Mouse (Mus musculus) hindbrain, embryonic 16.5 days (tissue): ENCODE results near the gene Tbc1d25. TPM values are rescaled to one million over a fixed set of nuclear protein-coding genes. Genes with fewer than 3 reads are reported as not detected.

ENCODE experiments used
- ATAC-seq: fragments of 200-750 bp; cut with Nextera tagmentation; 2 replicates; pipeline ENCODE4 v1.8.0; 2017; ENCODE audit warnings: moderate TSS enrichment, moderate library complexity
- H3K27ac ChIP-seq: fragments of 300-500 bp; sonication (generic); 2 replicates; pipeline ENCODE4 v1.5.1; 2014; ENCODE audit warnings: low read depth, mild to moderate bottlenecking, control low read depth, low read length, moderate library complexity
- H3K27me3 ChIP-seq: fragments of 300-500 bp; sonication (generic); replicated peaks from 2 replicates; pipeline ENCODE4 v1.6.1; 2014; ENCODE audit warnings: low read length; ENCODE audit not compliant: control insufficient read depth, insufficient read depth
- H3K36me3 ChIP-seq: fragments of 300-500 bp; sonication (generic); 2 replicates; pipeline ENCODE4 v1.6.1; 2014; ENCODE audit warnings: mild to moderate bottlenecking, low read length, moderate library complexity, mixed read lengths; ENCODE audit not compliant: control insufficient read depth, insufficient read depth
- H3K4me1 ChIP-seq: fragments of 300-500 bp; sonication (generic); 2 replicates; pipeline ENCODE4 v1.6.1; 2014; ENCODE audit warnings: low read depth, low read length; ENCODE audit not compliant: control insufficient read depth, insufficient read depth
- H3K4me2 ChIP-seq: fragments of 300-500 bp; sonication (generic); 2 replicates; pipeline ENCODE4 v1.6.1; 2014; ENCODE audit warnings: mild to moderate bottlenecking, low read length, control low read depth, moderate library complexity
- H3K4me3 ChIP-seq: fragments of 300-500 bp; sonication (generic); 2 replicates; pipeline ENCODE4 v1.5.1; 2014; ENCODE audit warnings: mild to moderate bottlenecking, low read length, control low read depth, moderate library complexity
- H3K9ac ChIP-seq: fragments of 300-500 bp; sonication (generic); 2 replicates; pipeline ENCODE4 v1.6.1; 2014; ENCODE audit warnings: low read depth, mild to moderate bottlenecking, control low read depth, low read length, moderate library complexity
- H3K9me3 ChIP-seq: fragments of 300-500 bp; sonication (generic); 2 replicates; pipeline ENCODE4 v1.6.1; 2014; ENCODE audit warnings: mild to moderate bottlenecking, low read length, moderate library complexity; ENCODE audit not compliant: control insufficient read depth
- WGBS: fragments of 180-500 bp; shearing (Covaris S2); extraction: QIAGEN DNeasy Blood & Tissue Kit; methylation state at CpG from one replicate; pipeline ENCODE4 v1.1.7; 2014; 5-methylcytosine and 5-hydroxymethylcytosine counted together
- polyA plus RNA-seq: library from polyadenylated mRNA; unstranded; fragments of >200 nt; fragmentation: Nextera tagmentation; extraction: Ambion mirVana; gene quantifications from 2 replicates; pipeline ENCODE4 v1.2.1, GENCODE M21; 2015

Tbc1d25 gene
- polyA plus RNA-seq, 1 experiment from 2014 or later, result 23.2 TPM

- H3K4me2 ChIP-seq, result peak within 1 kb of the TSS; percentile 70
- 21% methylated on average over 58 of the region's 65 CpGs for WGBS
- H3K36me3 ChIP-seq, result peaks cover 14% of the 10 kb centered on the region; the same call in 1 of the 2 replicates
- peak within 1 kb of the TSS; percentile 78 for H3K9ac ChIP-seq
- H3K4me1 ChIP-seq, result peaks cover 10% of the 10 kb centered on the region
- H3K9me3 ChIP-seq, result no peaks in the 10 kb centered on the region
- H3K4me3 ChIP-seq, result peak within 1 kb of the TSS; percentile 61
- peak; percentile 94 for ATAC-seq
- peak within 1 kb of the TSS; percentile 95 for H3K27ac ChIP-seq
- no peaks in the 10 kb centered on the region for H3K27me3 ChIP-seq
Observed at GRCm38 (mm10) chrX:8145153-8145991, 30.6 kb downstream of the Tbc1d25 start, which contains the start of gene Rbm3. Gene Rbm3, minus strand, starts transcription at chrX:8145880.

DNA sequence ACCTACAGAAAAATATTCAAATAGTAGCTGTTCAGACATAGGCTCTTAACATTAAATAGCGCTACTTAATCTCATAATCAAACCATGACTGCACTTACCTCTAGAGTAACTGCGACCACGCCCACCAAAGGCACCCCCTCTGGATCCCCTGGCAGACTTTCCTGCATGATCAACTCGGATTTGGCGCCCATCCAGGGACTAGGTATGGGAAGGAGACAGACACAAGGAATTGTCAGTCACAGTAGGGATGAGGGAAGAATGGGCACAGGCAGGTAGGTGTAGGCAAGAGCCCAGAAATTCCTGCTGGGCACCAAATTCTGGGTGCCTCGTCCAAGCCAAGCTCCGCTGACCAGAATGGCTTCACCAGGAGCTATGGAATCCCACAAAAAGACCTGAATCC lies 32.2 kb downstream of the Tbc1d25 start:
- 68% methylated on average over 7 of the region's 7 CpGs for WGBS
- ATAC-seq, result no peak
- Histone ChIP-seq H3K9me3 (no peaks in the 10 kb centered on the region), H3K36me3 (peaks cover 14% of the 10 kb centered on the region; the same call in 1 of the 2 replicates), H3K4me2 (peak overlapping the region; percentile 70), H3K9ac (peak overlapping the region; percentile 52; the same call in 1 of the 2 replicates), H3K27ac (no peak overlapping the region), H3K4me3 (peak overlapping the region; percentile 61), H3K27me3 (no peaks in the 10 kb centered on the region), H3K4me1 (peaks cover 10% of the 10 kb centered on the region)

DNA sequence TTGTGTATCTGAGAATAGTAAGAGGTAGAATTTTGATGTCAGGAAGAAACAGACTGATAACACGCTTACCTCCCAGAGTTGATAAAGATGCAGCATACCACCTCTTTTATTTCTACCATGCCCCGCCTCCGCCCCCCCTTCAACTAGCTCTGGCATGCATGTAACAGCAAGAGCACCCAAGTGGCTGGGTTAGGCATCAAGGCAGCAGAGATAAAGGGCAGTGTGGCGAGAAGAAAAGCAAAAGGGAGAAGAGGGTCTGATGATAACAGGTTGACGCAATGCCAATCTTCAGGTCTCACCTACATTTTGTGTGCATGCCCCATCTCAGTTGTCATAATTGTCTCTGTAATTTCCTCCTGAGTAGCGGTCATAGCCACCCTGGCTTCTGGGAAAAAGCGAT lies 33.0 kb downstream of the Tbc1d25 start:
- Histone ChIP-seq H3K4me1 (peaks cover 10% of the 10 kb centered on the region), H3K9me3 (no peaks in the 10 kb centered on the region), H3K4me2 (no peak overlapping the region), H3K9ac (no peak overlapping the region), H3K4me3 (no peak overlapping the region), H3K27me3 (no peaks in the 10 kb centered on the region), H3K36me3 (peaks cover 14% of the 10 kb centered on the region; the same call in 1 of the 2 replicates), H3K27ac (no peak overlapping the region)
- WGBS, result 85% methylated on average over 7 of the region's 7 CpGs
- ATAC-seq, result no peak

GRCm38 (mm10) chrX:8141058-8141457 lies 34.9 kb downstream of the Tbc1d25 start:
- no peak for ATAC-seq
- H3K27me3 ChIP-seq, result no peaks in the 10 kb centered on the region
- H3K36me3 ChIP-seq, result peaks cover 14% of the 10 kb centered on the region; the same call in 1 of the 2 replicates
- H3K4me3 ChIP-seq, result no peak overlapping the region
- WGBS, result 79% methylated on average over 3 of the region's 3 CpGs
- H3K27ac ChIP-seq, result no peak overlapping the region
- H3K4me1 ChIP-seq, result peaks cover 10% of the 10 kb centered on the region
- no peak overlapping the region for H3K9ac ChIP-seq
- H3K4me2 ChIP-seq, result no peak overlapping the region
- no peaks in the 10 kb centered on the region for H3K9me3 ChIP-seq

GRCm38 (mm10) chrX:8140446-8140845 lies 35.5 kb downstream of the Tbc1d25 start:
- Histone ChIP-seq H3K4me3 (no peak overlapping the region), H3K4me2 (no peak overlapping the region), H3K36me3 (peaks cover 14% of the 10 kb centered on the region; the same call in 1 of the 2 replicates), H3K27ac (no peak overlapping the region), H3K27me3 (no peaks in the 10 kb centered on the region), H3K9me3 (no peaks in the 10 kb centered on the region), H3K9ac (no peak overlapping the region), H3K4me1 (peaks cover 10% of the 10 kb centered on the region)
- no peak for ATAC-seq
- 100% methylated on average over 2 of the region's 2 CpGs for WGBS

GRCm38 (mm10) chrX:8139480-8139879 lies 36.5 kb downstream of the Tbc1d25 start:
- Histone ChIP-seq H3K9me3 (no peaks in the 10 kb centered on the region), H3K27me3 (no peaks in the 10 kb centered on the region), H3K36me3 (peaks cover 14% of the 10 kb centered on the region; the same call in 1 of the 2 replicates), H3K4me2 (no peak overlapping the region), H3K9ac (no peak overlapping the region), H3K4me3 (no peak overlapping the region), H3K4me1 (peaks cover 9% of the 10 kb centered on the region), H3K27ac (no peak overlapping the region)
- 60% methylated on average over 1 of the region's 1 CpGs for WGBS
- no peak for ATAC-seq

DNA sequence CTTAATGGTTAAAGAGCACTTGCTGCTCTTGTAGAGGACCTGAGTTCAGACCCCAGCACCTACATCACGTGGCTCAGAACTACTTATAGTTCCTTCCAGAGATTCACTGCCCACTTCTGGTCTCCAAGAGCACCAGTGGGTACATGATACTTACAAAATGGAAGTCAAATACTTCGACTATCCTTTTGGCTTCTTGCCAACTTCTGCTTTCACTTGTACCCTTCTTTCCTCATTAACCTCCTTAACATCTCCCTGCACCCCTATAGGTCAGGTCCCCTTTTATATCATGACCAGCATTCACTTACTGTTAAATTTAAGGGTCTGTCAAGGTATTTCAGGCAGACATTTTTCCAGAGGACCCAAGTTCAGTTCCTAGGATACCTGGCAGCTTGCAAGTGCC lies 40.1 kb downstream of the Tbc1d25 start:
- no peak overlapping the region for H3K4me2 ChIP-seq
- peaks cover 5% of the 10 kb centered on the region for H3K4me1 ChIP-seq
- WGBS, result 46% methylated on average over 2 of the region's 2 CpGs
- peaks cover 3% of the 10 kb centered on the region; the same call in 1 of the 2 replicates for H3K36me3 ChIP-seq
- H3K27ac ChIP-seq, result no peak overlapping the region
- no peak for ATAC-seq
- no peak overlapping the region for H3K4me3 ChIP-seq
- no peaks in the 10 kb centered on the region for H3K27me3 ChIP-seq
- H3K9me3 ChIP-seq, result no peaks in the 10 kb centered on the region
- no peak overlapping the region for H3K9ac ChIP-seq

- peak within 1 kb of the TSS; percentile 97 for H3K27ac ChIP-seq
- ATAC-seq, result peak; percentile 90
- WGBS, result 24% methylated on average over 39 of the region's 40 CpGs
- peaks cover 8% of the 10 kb centered on the region; the same call in 1 of the 2 replicates for H3K36me3 ChIP-seq
- no peaks in the 10 kb centered on the region for H3K9me3 ChIP-seq
- H3K4me1 ChIP-seq, result peaks cover 5% of the 10 kb centered on the region
- H3K4me2 ChIP-seq, result peak within 1 kb of the TSS; percentile 53
- peak within 1 kb of the TSS; percentile 57 for H3K4me3 ChIP-seq
- H3K27me3 ChIP-seq, result no peaks in the 10 kb centered on the region
- H3K9ac ChIP-seq, result peak within 1 kb of the TSS; percentile 67
Observed at GRCm38 (mm10) chrX:8132017-8132976, 43.7 kb downstream of the Tbc1d25 start, which contains the start of gene Wdr13. Gene Wdr13, minus strand, starts transcription at chrX:8132892.
